Mouse (Mus musculus): Measurements from ENCODE around the gene Gm21852.
"Not testable (repeated sequence)": the region's sequence is repeated elsewhere in the genome, so short reads cannot be mapped to it uniquely, and the experiment has no call there.

Gene Gm21852

DNA sequence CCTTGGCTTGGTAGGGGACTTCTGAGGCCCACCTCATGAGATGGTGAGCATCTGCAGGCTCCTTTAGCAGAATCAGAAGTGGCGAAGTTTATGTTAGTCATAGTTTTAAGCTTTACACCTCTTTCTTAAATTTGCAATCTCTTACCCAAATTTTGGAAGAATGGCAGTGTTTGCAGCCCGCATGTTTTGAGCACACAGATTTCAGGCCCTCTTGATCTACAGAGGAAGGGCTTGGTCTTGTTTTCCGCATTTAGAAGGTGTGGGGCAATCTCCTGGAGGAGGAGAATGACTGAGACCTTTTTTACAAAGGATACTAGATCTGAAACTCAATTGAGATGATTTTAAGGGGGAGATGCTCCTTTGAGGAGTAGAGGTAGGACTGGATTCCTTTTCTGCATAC, at the start of gene Gm21852:
Gm21852 (minus strand) TSS at position 101 of the 400 bp plus-strand sequence.
- DNase-seq, result not testable (repeated sequence)
